Mouse (Mus musculus): ENCODE measurements around the gene Aasdh. TPM values are rescaled to one million over a fixed set of nuclear protein-coding genes. Genes with fewer than 3 reads are reported as not detected.

The Aasdh gene
- polyA plus RNA-seq, 1 experiment from 2014 or later, result 17.1 TPM

- H3K4me3 ChIP-seq (ENCODE audit: low read depth, low read length), result no peak overlapping the region
- H3K36me3 ChIP-seq (ENCODE audit: control insufficient read depth, insufficient read depth, low read length), result peaks cover 13% of the 10 kb centered on the region; the same call in 1 of the 2 replicates
- WGBS, result 71% methylated on average over 4 of the region's 4 CpGs
- H3K9ac ChIP-seq (ENCODE audit: low read depth, low read length), result no peak overlapping the region
- no peaks in the 10 kb centered on the region for H3K9me3 ChIP-seq (ENCODE audit: control insufficient read depth, low read length)
- DNase-seq (ENCODE audit: low spot score) (no peak), ATAC-seq (replicated peaks; ENCODE audit: low FRiP score) (no peak)
- H3K27ac ChIP-seq (ENCODE audit: low read depth, low read length), result no peak overlapping the region
- H3K4me1 ChIP-seq (replicated peaks; ENCODE audit: control insufficient read depth, insufficient read depth, low read length), result peaks cover 14% of the 10 kb centered on the region
- H3K27me3 ChIP-seq (replicated peaks; ENCODE audit: control insufficient read depth, insufficient read depth, low read length), result no peaks in the 10 kb centered on the region
- no peak overlapping the region for H3K4me2 ChIP-seq
Measured at GRCm38 (mm10) chr5:76947142-76947541, 41.8 kb upstream of the Aasdh start.

DNA sequence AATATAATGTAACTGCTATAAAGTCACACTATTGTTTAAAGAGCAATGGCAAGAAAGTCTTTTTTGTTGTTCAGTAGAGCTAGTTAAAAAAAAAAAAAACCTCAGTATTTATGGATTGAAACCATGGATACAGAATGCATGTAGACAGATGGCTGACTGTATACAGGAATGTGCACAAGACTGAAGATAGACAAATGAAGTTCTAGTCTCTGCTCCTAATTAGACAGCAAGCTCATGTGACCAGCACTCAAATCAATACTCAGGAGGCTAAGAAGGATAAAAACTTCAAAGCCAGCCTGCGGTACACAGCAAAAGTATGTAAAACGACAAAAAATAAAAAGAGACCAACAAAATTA is 40.3 kb upstream of the Aasdh start:
- Histone ChIP-seq H3K4me3 (ENCODE audit: low read depth, low read length) (no peak overlapping the region), H3K4me2 (no peak overlapping the region), H3K27ac (ENCODE audit: low read depth, low read length) (no peak overlapping the region), H3K36me3 (ENCODE audit: control insufficient read depth, insufficient read depth, low read length) (peaks cover 15% of the 10 kb centered on the region), H3K27me3 (replicated peaks; ENCODE audit: control insufficient read depth, insufficient read depth, low read length) (no peaks in the 10 kb centered on the region), H3K4me1 (replicated peaks; ENCODE audit: control insufficient read depth, insufficient read depth, low read length) (peaks cover 14% of the 10 kb centered on the region), H3K9me3 (ENCODE audit: control insufficient read depth, low read length) (no peaks in the 10 kb centered on the region), H3K9ac (ENCODE audit: low read depth, low read length) (no peak overlapping the region)
- 75% methylated on average over 2 of the region's 2 CpGs for WGBS
- ATAC-seq (replicated peaks; ENCODE audit: low FRiP score), result no peak
- DNase-seq (ENCODE audit: low spot score), result no peak

- H3K27me3 ChIP-seq (replicated peaks; ENCODE audit: control insufficient read depth, insufficient read depth, low read length), result no peaks in the 10 kb centered on the region
- no peak for ATAC-seq (replicated peaks; ENCODE audit: low FRiP score)
- peaks cover 14% of the 10 kb centered on the region for H3K4me1 ChIP-seq (replicated peaks; ENCODE audit: control insufficient read depth, insufficient read depth, low read length)
- no peak overlapping the region for H3K27ac ChIP-seq (ENCODE audit: low read depth, low read length)
- no peak overlapping the region for H3K9ac ChIP-seq (ENCODE audit: low read depth, low read length)
- no peak overlapping the region for H3K4me3 ChIP-seq (ENCODE audit: low read depth, low read length)
- H3K36me3 ChIP-seq (ENCODE audit: control insufficient read depth, insufficient read depth, low read length), result peaks cover 20% of the 10 kb centered on the region
- 75% methylated on average over 6 of the region's 6 CpGs for WGBS
- no peak for DNase-seq (ENCODE audit: low spot score)
- H3K4me2 ChIP-seq, result no peak overlapping the region
- no peaks in the 10 kb centered on the region for H3K9me3 ChIP-seq (ENCODE audit: control insufficient read depth, low read length)
Measured at GRCm38 (mm10) chr5:76944965-76945677, 39.8 kb upstream of the Aasdh start.

GRCm38 (mm10) chr5:76942505-76942904 is 37.2 kb upstream of the Aasdh start:
- WGBS, result 81% methylated on average over 4 of the region's 4 CpGs
- H3K9me3 ChIP-seq (ENCODE audit: control insufficient read depth, low read length), result peaks cover 4% of the 10 kb centered on the region; the same call in 1 of the 2 replicates
- H3K27me3 ChIP-seq (replicated peaks; ENCODE audit: control insufficient read depth, insufficient read depth, low read length), result no peaks in the 10 kb centered on the region
- H3K36me3 ChIP-seq (ENCODE audit: control insufficient read depth, insufficient read depth, low read length), result peaks cover 30% of the 10 kb centered on the region
- H3K4me2 ChIP-seq, result no peak overlapping the region
- DNase-seq (ENCODE audit: low spot score) (no peak), ATAC-seq (replicated peaks; ENCODE audit: low FRiP score) (no peak)
- peaks cover 3% of the 10 kb centered on the region; the same call in 1 of the 2 replicates for H3K4me1 ChIP-seq (replicated peaks; ENCODE audit: control insufficient read depth, insufficient read depth, low read length)
- no peak overlapping the region for H3K27ac ChIP-seq (ENCODE audit: low read depth, low read length)
- H3K9ac ChIP-seq (ENCODE audit: low read depth, low read length), result no peak overlapping the region
- H3K4me3 ChIP-seq (ENCODE audit: low read depth, low read length), result no peak overlapping the region

GRCm38 (mm10) chr5:76941975-76942374 is 36.7 kb upstream of the Aasdh start:
- ATAC-seq (replicated peaks; ENCODE audit: low FRiP score), result no peak
- H3K9me3 ChIP-seq (ENCODE audit: control insufficient read depth, low read length), result peaks cover 4% of the 10 kb centered on the region; the same call in 1 of the 2 replicates
- no peaks in the 10 kb centered on the region for H3K27me3 ChIP-seq (replicated peaks; ENCODE audit: control insufficient read depth, insufficient read depth, low read length)
- no peak overlapping the region for H3K27ac ChIP-seq (ENCODE audit: low read depth, low read length)
- peaks cover 30% of the 10 kb centered on the region for H3K36me3 ChIP-seq (ENCODE audit: control insufficient read depth, insufficient read depth, low read length)
- peaks cover 3% of the 10 kb centered on the region; the same call in 1 of the 2 replicates for H3K4me1 ChIP-seq (replicated peaks; ENCODE audit: control insufficient read depth, insufficient read depth, low read length)
- H3K4me3 ChIP-seq (ENCODE audit: low read depth, low read length), result no peak overlapping the region
- no peak overlapping the region for H3K4me2 ChIP-seq
- no peak for DNase-seq (ENCODE audit: low spot score)
- 88% methylated on average over 4 of the region's 4 CpGs for WGBS
- no peak overlapping the region for H3K9ac ChIP-seq (ENCODE audit: low read depth, low read length)

DNA sequence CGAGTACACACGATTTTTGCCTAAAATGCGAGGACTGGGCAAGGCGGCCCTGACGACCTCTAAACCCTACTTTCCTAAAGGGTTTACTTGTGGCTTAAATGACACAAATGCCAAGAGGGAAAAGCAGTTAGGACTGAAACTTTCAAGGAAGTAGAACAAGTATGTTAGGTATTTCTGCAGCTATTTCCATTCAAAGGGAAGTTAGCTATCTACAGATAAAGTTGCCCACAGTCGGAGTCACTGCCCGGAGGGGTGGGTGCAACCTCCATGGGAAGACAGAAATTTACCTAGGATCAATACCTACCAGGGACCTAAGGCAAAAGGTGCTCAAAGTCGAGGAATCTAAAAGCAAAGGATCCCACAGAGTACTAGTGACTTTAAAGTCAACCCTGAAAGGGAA is 34.4 kb upstream of the Aasdh start:
- Histone ChIP-seq H3K4me2 (no peak overlapping the region), H3K27ac (ENCODE audit: low read depth, low read length) (no peak overlapping the region), H3K4me3 (ENCODE audit: low read depth, low read length) (no peak overlapping the region), H3K9me3 (ENCODE audit: control insufficient read depth, low read length) (peaks cover 4% of the 10 kb centered on the region; the same call in 1 of the 2 replicates), H3K36me3 (ENCODE audit: control insufficient read depth, insufficient read depth, low read length) (peaks cover 24% of the 10 kb centered on the region), H3K4me1 (replicated peaks; ENCODE audit: control insufficient read depth, insufficient read depth, low read length) (no peaks in the 10 kb centered on the region), H3K27me3 (replicated peaks; ENCODE audit: control insufficient read depth, insufficient read depth, low read length) (no peaks in the 10 kb centered on the region), H3K9ac (ENCODE audit: low read depth, low read length) (no peak overlapping the region)
- ATAC-seq (replicated peaks; ENCODE audit: low FRiP score), result no peak
- DNase-seq (ENCODE audit: low spot score), result no peak
- WGBS, result 86% methylated on average over 8 of the region's 8 CpGs

DNA sequence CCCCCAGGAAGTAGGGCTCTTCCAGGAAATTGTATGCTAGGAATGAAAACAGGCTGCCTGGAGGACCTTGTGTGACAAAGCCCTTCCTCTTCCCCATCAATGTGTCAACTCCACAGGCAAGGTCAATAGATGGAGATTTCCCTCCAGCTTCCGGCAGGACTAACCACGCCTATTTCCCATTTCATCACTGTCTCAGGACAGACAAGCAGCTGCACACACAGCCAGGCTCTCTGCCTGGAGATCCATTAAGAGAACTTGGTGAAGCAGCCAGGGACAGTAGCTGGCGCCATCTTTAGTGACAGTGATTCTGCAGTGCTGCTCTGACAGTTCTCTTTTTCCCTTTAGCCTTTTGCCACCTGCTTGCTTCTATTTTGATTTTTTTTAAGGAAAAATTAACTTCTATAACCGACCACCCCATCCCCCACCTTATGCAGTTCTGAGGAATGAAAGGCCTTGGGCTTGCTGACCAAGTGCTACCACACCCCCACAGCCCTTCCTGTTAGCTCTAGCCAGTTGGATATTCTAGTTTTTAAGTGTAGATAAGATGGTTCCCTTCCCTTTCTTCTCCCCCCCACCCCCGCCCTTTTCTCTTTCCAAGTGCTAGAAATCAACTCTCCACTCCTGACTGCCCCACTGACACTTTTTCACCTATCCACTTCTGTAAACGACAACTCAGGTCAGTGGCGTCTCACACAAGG is 24.0 kb upstream of the Aasdh start:
- no peak for DNase-seq (ENCODE audit: low spot score)
- ATAC-seq (replicated peaks; ENCODE audit: low FRiP score), result peak; percentile 45; the same call in 1 of the 2 replicates
- Histone ChIP-seq H3K27me3 (replicated peaks; ENCODE audit: control insufficient read depth, insufficient read depth, low read length) (no peaks in the 10 kb centered on the region), H3K9ac (ENCODE audit: low read depth, low read length) (no peak overlapping the region), H3K27ac (ENCODE audit: low read depth, low read length) (no peak overlapping the region; the same call in 1 of the 2 replicates), H3K4me3 (ENCODE audit: low read depth, low read length) (no peak overlapping the region), H3K9me3 (ENCODE audit: control insufficient read depth, low read length) (no peaks in the 10 kb centered on the region), H3K4me2 (peak overlapping the region; percentile 29; the same call in 1 of the 2 replicates), H3K4me1 (replicated peaks; ENCODE audit: control insufficient read depth, insufficient read depth, low read length) (peaks cover 10% of the 10 kb centered on the region), H3K36me3 (ENCODE audit: control insufficient read depth, insufficient read depth, low read length) (peaks cover 22% of the 10 kb centered on the region)
- 50% methylated on average over 7 of the region's 7 CpGs for WGBS

DNA sequence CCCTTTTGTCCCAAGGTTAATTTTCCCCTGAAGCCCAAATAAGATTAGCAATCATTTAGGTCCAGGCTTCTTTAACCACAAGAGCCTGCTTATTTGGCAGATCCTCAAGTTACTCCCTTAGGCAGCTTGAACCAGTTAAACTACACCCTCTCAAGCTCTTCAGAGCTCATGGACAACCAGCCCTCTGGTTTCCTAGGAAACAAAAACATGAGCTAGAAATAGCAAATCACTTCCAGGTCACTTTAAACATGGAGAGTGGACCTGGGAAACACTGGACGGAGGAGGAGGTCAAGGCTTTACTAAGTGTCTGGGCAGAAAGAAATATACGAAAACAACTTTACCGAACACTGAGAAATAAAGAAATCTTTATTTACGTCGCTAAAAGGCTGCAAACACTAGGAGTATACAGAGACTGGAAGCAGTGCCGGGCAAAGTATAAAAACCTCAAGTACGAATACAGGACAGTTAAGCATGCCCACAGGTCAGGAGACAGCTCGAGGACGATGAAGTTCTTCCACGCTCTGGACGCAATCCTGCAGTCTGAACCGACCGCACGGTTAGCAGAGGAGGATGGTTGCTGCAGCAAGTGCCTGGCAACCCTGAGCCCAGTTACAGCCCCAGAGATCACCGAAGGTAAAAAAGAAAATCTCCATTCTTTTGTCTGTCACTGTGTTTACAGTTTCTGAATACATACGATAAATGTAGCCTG is 23.0 kb upstream of the Aasdh start:
- H3K9ac ChIP-seq (ENCODE audit: low read depth, low read length), result no peak overlapping the region
- no peaks in the 10 kb centered on the region for H3K27me3 ChIP-seq (replicated peaks; ENCODE audit: control insufficient read depth, insufficient read depth, low read length)
- H3K27ac ChIP-seq (ENCODE audit: low read depth, low read length), result no peak overlapping the region
- H3K4me3 ChIP-seq (ENCODE audit: low read depth, low read length), result no peak overlapping the region
- H3K4me1 ChIP-seq (replicated peaks; ENCODE audit: control insufficient read depth, insufficient read depth, low read length), result peaks cover 10% of the 10 kb centered on the region
- peaks cover 26% of the 10 kb centered on the region for H3K36me3 ChIP-seq (ENCODE audit: control insufficient read depth, insufficient read depth, low read length)
- DNase-seq (ENCODE audit: low spot score), result no peak
- WGBS, result 87% methylated on average over 16 of the region's 16 CpGs
- H3K9me3 ChIP-seq (ENCODE audit: control insufficient read depth, low read length), result no peaks in the 10 kb centered on the region
- no peak overlapping the region for H3K4me2 ChIP-seq
- ATAC-seq (replicated peaks; ENCODE audit: low FRiP score), result no peak
